Mouse (Mus musculus) G1E (cell line): Measurements from ENCODE around the gene Macrod2.

Source experiments
- CTCF ChIP-seq: IDR thresholded peaks from 2 replicates; pipeline ENCODE4 v1.5.1; 2012; ENCODE audit warnings: low read depth, low read length, inconsistent platforms, mixed read lengths
- POLR2AphosphoS5 ChIP-seq: IDR thresholded peaks from 2 replicates; pipeline ENCODE4 v1.6.1; 2012; ENCODE audit warnings: low read depth, low read length, inconsistent platforms; ENCODE audit not compliant: insufficient replicate concordance

DNA sequence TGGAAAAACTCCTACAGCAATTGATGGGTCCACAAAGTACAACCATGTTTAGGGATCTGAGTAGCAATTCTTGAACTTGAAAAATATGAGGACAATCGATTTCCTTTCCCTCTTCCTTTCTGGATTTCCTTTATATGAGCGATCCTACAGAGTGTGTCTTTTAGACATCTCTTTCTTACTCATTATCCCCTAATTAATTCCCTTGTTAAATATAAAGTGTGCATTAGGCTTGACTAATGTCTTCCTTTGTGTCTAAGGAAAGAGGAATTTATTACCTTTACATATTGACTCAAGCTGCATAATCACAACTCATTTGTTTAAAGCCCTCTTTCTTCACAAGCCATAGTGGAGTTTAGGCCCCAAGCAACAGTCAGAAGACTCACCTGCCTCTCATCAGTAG lies 1316.7 kb downstream of the Macrod2 start:
- TF ChIP-seq CTCF: no peak
- TF ChIP-seq POLR2AphosphoS5: no peak
